Mouse (Mus musculus) adrenal gland, adult 18-20 months (tissue): ENCODE measurements around the gene Itgad. TPM values are rescaled to one million over a fixed set of nuclear protein-coding genes. Genes with fewer than 3 reads are reported as not detected.

Source experiments
- DNase-seq, 2 experiments: peaks; one replicate each; pipeline ENCODE4 v3.0.0; 2021 to 2022; ENCODE audit warnings: low spot score in 2 of 2
- total RNA-seq, 2 experiments: library from RNA; stranded (reverse); gene quantifications; 1 replicate in 1 of 2; 2 replicates in 1 of 2; pipeline ENCODE4 v1.2.3; 2021

Itgad gene
- total RNA-seq, 2 experiments from 2014 or later, result 0.22 TPM; not detected in 1

DNA sequence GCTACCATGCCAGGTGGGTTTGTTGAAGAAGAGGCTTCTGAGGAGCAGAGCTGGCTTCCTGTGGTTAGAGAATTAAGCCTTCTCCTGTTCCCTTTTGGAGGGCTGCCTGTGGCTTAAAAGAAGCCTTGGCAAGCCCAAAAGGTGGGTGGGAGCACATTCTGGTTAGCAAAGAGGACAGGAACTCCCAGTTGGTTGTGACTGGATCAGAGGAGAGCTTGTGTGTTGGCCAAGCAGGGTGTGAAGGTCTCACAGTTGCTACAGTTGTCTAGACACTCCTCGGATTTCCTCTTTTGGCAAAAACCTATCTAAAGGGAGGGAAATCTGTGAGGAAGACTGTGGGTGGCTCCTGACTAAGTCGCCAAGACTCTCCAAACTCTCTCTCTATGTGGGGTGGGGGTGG, 24.2 kb downstream of the Itgad start:
- no peak for DNase-seq

- no peak for DNase-seq
Observed at GRCm38 (mm10) chr7:128180126-128180525, 25.9 kb downstream of the Itgad start.

DNA sequence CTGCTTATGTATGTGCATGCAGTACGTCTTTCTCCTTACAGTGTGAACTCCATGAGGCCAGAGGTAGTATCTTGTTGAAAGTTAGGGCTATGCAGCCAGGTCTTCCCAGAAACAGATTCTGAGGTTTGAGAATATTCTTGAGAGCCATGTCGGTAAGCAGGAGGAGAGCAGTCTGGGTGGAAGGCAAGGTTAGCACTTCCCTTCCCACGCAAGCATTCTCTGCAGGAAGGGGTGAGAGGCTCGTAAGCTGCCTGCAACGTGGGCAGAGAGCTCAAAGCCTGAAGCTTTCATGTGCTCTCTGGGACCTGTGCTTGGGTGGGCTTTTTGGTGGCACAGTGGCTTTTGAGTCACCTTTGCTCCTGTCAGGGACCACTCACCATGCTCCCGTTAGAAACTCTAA, 26.4 kb downstream of the Itgad start:
- DNase-seq, result no peak

GRCm38 (mm10) chr7:128181691-128182090, 27.5 kb downstream of the Itgad start:
- no peak for DNase-seq

DNA sequence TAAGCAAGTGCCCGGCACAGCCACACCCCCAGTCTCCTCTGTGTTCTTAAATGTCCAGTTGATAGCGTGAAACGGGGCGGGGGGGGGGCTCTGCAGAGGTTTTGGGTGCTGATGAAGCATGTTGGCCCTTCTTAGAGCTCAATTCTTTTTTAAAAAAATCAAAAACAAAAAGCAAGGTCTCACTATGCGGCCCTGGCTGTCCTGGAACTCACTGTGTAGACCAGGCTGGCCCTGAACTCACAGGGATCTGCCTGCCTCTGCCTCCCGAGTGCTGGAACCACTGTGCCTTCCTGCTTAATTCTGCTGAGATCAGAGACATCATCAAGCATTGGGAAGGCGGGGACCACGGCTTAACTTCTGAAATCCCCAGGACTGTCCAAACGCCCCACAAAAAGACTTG, 47.4 kb downstream of the Itgad start:
- DNase-seq, result no peak

DNA sequence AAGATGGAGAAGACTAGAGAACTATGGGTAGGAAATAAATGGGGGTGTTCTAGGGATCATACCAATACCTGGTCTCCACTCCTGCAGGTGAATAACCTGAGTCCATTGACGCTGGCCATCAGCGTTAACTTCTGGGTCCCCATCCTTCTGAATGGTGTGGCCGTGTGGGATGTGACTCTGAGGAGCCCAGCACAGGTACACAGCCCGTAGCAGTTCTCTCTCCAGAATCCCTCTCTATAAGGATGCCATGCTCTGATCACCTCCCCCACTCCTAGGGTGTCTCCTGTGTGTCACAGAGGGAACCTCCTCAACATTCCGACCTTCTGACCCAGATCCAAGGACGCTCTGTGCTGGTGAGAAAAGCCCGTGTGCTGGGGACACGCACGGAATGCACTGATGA, 48.9 kb downstream of the Itgad start:
- no peak for DNase-seq

- no peak for DNase-seq
Observed at GRCm38 (mm10) chr7:128204179-128204578, 50.0 kb downstream of the Itgad start.

DNA sequence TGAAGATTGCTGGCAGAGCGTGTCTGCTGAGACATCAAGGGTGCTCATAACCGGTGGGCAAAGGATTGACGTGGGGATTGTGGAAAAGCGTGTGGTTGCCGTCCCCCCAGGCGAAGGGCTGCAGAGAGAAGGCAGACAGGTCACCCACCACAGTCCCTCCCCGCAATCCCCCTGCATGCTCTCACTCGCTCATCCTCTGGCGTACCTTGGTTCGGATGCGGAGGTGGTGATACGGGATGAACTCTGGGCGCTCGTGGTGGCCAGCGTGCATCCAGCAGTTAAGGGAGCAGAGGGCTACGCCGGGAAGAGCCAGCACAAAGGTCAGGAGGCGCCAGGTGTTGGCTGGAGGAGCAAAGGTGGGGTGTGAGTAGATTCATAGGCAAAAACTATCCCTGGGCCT, 51.5 kb downstream of the Itgad start:
- no peak for DNase-seq

GRCm38 (mm10) chr7:128206152-128206551, 52.0 kb downstream of the Itgad start, which contains the start of gene Cox6a2:
Gene Cox6a2 (minus strand): TSS chr7:128206387.
- no peak for DNase-seq

DNA sequence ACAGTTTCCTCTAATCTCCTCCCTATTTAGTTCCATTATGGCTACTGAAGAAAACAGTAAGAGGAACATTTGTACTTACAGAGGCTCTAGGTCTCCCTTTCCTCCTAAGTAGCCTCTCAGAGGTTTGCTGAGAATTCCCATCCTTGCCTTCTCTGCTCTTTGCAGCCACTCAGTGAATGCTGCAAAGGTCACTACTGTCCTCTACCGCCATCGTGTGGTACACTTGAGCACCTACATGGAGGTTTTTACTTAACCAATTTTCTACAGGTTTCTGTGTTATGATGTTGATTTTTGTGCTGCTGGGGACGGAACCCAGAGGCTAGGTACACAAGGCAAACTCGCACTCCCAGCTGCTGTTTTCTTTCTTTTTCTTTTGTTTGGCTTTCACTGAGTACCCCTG, 54.0 kb downstream of the Itgad start:
- peak; percentile 52 for DNase-seq

DNA sequence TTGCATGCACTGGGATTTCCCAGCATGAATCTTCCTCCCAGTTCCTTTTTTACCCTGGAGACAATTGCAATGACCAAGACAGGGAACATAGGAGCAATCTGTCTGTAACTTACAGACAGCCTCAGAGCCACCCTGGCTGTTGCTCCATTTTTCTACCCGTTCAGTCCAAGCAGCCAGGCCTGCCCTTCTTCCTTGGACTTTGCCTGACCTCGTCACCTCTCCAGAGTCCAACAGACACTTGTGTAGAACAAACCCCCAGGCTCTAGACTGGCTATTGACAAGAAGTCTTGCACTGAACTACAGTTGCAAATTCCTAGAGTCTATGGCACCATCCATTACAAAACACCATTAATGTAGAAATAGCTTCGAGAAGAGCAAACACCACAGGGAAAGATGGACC, 55.6 kb downstream of the Itgad start:
- DNase-seq, result no peak

DNA sequence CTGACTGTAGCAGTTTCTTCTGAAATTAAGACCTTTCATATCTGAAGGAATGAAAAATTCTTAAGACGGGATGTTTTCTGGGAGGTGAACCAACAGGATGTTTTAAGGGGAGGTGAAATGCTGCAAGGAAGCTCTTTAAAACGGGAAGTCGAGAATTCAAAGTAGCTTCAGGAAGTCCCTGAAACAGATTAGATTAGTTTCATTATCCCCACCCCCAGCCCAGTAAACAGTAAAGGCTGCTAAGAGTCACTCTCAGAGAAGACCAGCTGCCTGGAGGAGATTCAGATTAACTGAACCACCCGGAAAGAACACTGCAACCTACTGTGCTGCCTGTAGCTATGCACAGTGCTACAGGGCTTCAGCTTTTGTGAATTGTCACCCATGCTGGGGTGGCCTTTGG, 65.8 kb downstream of the Itgad start:
- DNase-seq, result no peak

- DNase-seq, result no peak
Observed at GRCm38 (mm10) chr7:128220936-128221335, 66.8 kb downstream of the Itgad start.

DNA sequence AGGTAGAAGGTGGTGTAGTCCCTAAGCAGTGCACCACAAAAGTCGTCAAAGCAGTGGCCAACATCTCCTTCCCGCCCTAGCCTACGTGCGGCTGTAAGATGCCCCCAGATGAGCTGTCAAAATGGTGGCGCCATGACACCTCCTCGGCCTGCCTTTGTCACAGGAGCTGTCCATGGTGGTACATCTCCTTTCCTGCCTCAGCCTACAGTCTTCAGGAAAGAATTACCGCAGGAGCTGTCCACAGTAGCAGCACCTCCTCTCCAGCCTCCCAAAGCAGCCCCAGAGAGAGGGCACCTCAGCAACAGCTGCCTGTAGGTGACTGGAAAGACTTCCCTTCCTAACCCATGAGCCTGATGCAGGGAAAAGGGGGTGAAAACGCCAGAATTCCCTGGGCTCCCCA, 77.6 kb downstream of the Itgad start:
- no peak for DNase-seq

DNA sequence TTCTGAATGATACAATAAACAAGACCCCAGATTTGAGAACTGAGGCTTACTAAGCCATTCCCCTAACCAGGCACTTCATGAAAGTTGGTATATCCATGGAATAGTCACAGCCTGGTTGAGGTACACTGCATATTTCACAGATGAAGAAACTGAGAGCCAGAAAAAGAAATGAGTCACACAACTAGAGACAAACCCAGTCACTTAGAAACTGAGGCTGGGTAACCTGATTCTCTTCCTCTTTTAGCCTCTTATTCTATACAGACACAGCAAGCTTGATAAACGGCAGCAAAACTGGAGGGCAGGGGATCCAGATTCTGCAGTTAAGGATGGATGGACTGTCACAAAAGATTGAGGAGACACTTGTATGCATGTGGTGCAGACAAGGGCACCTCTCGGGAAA, 80.6 kb downstream of the Itgad start:
- no peak for DNase-seq

- DNase-seq, result no peak
Observed at GRCm38 (mm10) chr7:128235481-128235880, 81.3 kb downstream of the Itgad start.

DNA sequence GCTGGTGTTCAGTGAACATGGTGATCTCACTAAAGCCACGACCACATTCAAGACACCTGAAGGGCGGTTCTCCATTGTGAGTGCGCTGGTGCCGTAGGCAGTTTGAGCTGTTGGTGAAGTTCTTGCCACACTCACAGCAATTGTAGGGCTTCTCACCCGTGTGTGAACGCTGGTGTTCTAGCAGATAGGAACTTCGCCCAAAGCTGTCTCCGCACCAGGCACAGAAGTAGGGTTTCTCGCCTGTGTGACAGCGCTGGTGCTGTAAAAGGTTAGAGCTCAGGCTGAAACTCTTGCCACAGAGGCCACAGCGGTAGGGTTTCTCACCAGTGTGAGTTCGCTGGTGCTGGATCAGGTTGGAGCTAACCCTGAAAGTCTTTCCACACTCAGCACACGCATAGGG, 82.2 kb downstream of the Itgad start:
- no peak for DNase-seq

DNA sequence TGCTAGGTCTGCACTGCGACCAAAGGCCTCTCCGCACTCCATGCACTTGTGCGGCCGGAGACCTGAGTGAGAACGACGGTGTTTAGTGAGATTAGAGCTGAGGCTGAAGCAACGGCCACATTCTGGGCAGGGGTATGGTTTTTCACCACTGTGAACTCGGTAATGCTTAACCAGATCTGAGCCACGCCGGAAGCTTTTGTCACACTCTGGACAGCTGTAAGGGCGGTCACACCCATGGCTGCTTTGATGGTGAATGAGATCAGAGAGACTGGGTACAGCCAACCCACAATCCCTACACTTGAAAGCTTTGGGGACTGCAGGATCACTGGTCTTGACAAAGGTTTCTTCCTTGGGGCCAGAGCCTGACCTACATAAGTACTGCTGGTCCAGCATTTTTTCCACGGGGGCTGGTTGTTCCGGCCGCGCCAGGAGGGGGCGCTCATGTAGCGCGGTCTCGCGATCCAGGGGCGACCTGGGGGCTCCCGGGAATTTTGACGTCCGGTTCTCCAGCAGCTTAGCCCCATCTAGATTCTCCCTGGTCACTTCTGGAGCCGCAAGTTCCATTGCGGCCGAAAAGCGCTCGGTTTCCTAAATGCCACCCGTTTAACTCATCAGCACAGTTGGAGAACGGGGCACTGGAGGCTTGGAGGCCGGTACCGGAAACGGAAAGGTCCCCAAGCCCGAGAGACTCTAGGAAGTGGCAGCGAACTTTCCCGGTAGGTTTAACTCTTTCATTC, 82.8 kb downstream of the Itgad start, which contains the start of gene Armc5:
Gene Armc5 (plus strand): TSS at position 487 of the 737 bp plus-strand sequence.
- DNase-seq, result peak; percentile 85 to 89

GRCm38 (mm10) chr7:128237593-128237926, 83.4 kb downstream of the Itgad start:
- DNase-seq, result no peak

GRCm38 (mm10) chr7:128237927-128238778, 84.0 kb downstream of the Itgad start, which contains the start of gene 9130023H24Rik:
Gene 9130023H24Rik (minus strand): TSS chr7:128238031.
- DNase-seq, result peak; percentile 99 to 100

GRCm38 (mm10) chr7:128238991-128239390, 84.8 kb downstream of the Itgad start:
- no peak for DNase-seq

DNA sequence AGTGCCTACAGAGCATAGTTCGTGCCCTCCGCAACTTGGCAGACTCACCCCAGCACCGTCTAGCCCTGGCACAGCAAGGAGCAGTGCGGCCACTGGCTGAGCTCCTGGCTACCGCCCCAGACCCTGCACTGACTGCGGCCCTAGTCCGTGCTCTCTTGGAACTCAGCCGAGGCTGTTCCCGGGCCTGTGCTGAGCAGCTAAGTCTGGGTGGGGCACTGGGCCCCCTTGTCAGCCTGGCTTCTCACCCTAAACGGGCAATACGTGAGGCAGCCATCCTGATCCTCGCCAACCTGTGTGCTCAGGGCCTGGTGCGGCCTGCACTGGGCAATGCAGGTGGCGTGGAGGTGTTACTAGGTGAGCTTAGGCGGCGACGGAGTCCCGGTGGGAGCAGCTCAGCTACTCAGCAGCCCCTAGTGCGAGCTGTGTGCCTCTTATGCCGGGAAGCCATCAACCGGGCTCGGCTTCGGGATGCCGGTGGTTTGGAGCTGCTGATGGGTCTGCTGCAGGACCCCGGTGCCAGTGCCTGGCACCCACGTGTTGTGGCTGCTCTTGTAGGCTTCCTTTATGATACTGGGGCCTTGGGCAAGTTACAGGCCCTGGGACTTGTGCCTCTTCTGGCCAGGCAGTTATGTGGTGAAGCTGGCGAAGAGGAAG, 86.1 kb downstream of the Itgad start:
- no peak for DNase-seq
